Mouse (Mus musculus): ENCODE results near the gene Otud7b. TPM values are rescaled to one million over a fixed set of nuclear protein-coding genes. Genes with fewer than 3 reads are reported as not detected.

The Otud7b gene
- total RNA-seq (2023) = 19.3 TPM

DNA sequence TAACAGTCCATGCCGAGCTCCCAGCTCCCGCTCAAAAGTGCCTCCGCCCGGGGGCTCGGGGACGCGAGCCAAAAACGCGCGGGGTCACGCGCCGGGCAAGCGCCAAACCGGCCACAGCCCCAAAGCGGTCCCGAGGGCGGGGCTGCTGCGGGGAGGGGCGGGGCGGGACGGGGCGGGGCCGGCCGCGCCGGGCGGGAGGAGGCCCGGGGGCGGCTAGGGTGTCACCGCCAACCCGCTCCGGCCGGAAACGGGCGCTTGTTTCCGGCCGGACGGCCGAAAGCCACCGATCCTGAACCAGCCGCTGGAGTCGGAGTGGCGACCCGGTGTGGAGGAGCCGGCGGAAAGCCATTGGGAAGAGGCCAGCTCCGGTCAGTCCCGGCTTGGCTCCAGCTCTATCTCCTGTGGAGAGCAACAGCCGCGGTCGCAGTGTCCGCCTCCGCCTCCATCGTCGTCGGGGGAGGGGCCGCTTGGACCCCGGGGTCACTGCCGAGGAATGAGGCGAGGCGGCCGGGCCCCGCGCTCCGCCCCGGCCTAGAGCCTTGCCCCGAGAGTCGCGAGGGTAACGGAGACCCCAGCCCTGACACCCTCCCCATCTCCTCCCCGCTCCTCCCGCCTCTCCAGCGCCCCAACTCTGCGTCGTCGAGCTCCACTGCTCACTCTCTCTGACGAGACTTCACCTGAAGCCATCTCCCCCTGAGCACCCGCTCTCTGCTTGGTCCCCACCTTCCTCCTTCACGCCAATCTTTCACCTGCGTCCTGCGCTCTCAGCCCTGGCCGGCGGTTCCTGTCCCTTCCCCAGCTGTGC is at the start of gene Otud7b:
TSS of gene Otud7b (plus strand) at position 267 of the 805 bp plus-strand sequence.

GRCm38 (mm10) chr3:96058231-96058896 is 46.0 kb upstream of the Otud7b start, which contains the start of gene Vps45:
TSS of gene Vps45 (minus strand) at chr3:96058466.

GRCm38 (mm10) chr3:96161869-96162840 is 57.8 kb downstream of the Otud7b start, which contains the start of gene Mtmr11:
TSS of gene Mtmr11 (plus strand) at chr3:96162004.

GRCm38 (mm10) chr3:96172197-96173178 is 68.2 kb downstream of the Otud7b start, which contains the start of gene Sf3b4:
TSS of gene Sf3b4 (plus strand) at chr3:96172332.

GRCm38 (mm10) chr3:96180727-96181477 is 76.6 kb downstream of the Otud7b start, which contains the start of gene Sv2a:
TSS of gene Sv2a (plus strand) at chr3:96181151.

Other genes with a start within 250 kb of the Otud7b start
- gene Prpf3, start 248.6 kb upstream of the Otud7b start, total RNA-seq (2023) = 78.3 TPM
- gene Mrps21, start 233.0 kb upstream of the Otud7b start, total RNA-seq (2023) = 75.9 TPM
- gene Ciart, start 222.3 kb upstream of the Otud7b start, total RNA-seq (2023) = 34.7 TPM
- 4.0 TPM for gene BC028528, start 212.5 kb upstream of the Otud7b start, total RNA-seq (2023)
- gene Aph1a, start 210.6 kb upstream of the Otud7b start, total RNA-seq (2023) = 41.2 TPM
- not detected for gene Car14, start 199.8 kb upstream of the Otud7b start, total RNA-seq (2023)
- 86.4 TPM for gene Anp32e, start 175.3 kb upstream of the Otud7b start, total RNA-seq (2023)
- 20.0 TPM for gene Plekho1, start 108.5 kb upstream of the Otud7b start, total RNA-seq (2023)
- 8.5 TPM for gene Vps45, start 46.1 kb upstream of the Otud7b start, total RNA-seq (2023)
- gene Mtmr11, start 57.5 kb downstream of the Otud7b start, total RNA-seq (2023) = 1.2 TPM
- 76.3 TPM for gene Sf3b4, start 67.8 kb downstream of the Otud7b start, total RNA-seq (2023)
- gene Sv2a, start 76.6 kb downstream of the Otud7b start, total RNA-seq (2023) = 2.8 TPM
- gene Bola1, start 115.2 kb downstream of the Otud7b start, total RNA-seq (2023) = 10.7 TPM
- gene Hist2h2ab, start 115.3 kb downstream of the Otud7b start, total RNA-seq (2023) = 2.6 TPM
- gene Hist2h2ac, start 116.4 kb downstream of the Otud7b start, total RNA-seq (2023) = 40.6 TPM
- gene Hist2h2be, start 116.6 kb downstream of the Otud7b start, total RNA-seq (2023) = 4.1 TPM
- gene Hist2h3c2, start 134.6 kb downstream of the Otud7b start, total RNA-seq (2023) = 5.0 TPM
- 344 TPM for gene Hist2h2aa2, start 135.7 kb downstream of the Otud7b start, total RNA-seq (2023)
- gene Hist2h2aa1, start 141.0 kb downstream of the Otud7b start, total RNA-seq (2023) = 4.9 TPM
- not detected for gene Hist2h3c1, start 142.2 kb downstream of the Otud7b start, total RNA-seq (2023)
- 40.4 TPM for gene Hist2h4, start 158.8 kb downstream of the Otud7b start, total RNA-seq (2023)
- 102 TPM for gene Hist2h3b, start 164.1 kb downstream of the Otud7b start, total RNA-seq (2023)
- 149 TPM for gene Hist2h2bb, start 165.2 kb downstream of the Otud7b start, total RNA-seq (2023)
- gene Fcgr1, start 189.4 kb downstream of the Otud7b start, total RNA-seq (2023) = 0.38 TPM